Mouse (Mus musculus) 416B (cell line): ENCODE measurements around the gene Cx3cr1.

Source experiments
- DNase-seq: peaks from one replicate; pipeline ENCODE4 v3.0.0; 2011; ENCODE audit warnings: low read depth

Gene Cx3cr1

GRCm38 (mm10) chr9:119998776-119999175, 70.9 kb downstream of the Cx3cr1 start:
- DNase-seq: no peak

DNA sequence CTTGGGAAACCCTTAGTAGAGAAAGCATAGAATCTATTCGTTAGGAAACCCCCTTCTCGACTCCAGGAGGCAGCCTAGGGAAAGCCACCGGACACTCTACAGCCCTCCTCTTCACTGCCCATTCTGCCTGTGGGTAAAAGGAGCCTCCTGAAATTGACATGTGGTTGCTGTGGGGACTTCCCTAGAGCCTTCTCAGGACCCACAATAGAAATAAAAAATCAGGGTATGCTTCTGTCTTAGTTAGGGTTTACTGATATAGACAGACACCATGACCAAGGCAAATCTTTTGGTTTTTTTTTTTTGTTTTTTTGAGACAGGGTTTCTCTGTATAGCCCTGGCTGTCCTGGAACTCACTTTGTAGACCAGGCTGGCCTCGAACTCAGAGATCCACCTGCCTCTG, 73.6 kb downstream of the Cx3cr1 start:
- DNase-seq: no peak

DNA sequence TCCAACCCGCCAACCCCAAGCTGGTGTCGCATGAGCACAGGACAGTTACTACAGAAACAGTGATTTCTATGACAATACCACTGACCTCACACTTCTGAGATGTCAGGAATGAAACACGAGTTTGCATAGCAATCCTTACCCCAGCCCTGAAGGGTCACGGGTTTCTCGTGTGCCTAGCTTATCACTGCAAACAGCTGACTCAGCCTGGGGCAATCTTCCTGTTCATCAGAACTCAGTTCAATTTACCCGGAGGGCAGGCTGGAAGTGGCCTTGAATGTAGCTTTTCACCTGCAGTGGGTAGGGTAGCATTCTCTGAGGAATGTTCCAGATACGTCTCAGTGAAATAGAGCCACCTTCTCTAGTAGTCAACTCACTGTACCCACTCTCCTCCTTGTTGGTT, 75.5 kb downstream of the Cx3cr1 start:
- DNase-seq: peak; percentile 42

GRCm38 (mm10) chr9:119993092-119993844, 76.4 kb downstream of the Cx3cr1 start:
- no peak for DNase-seq

GRCm38 (mm10) chr9:119991310-119991709, 78.4 kb downstream of the Cx3cr1 start:
- DNase-seq: no peak

- no peak for DNase-seq
These were observed 81.4 kb downstream of the Cx3cr1 start for GRCm38 (mm10) chr9:119988304-119988703.

- no peak for DNase-seq
These were observed 83.7 kb downstream of the Cx3cr1 start for GRCm38 (mm10) chr9:119985881-119986574.

DNA sequence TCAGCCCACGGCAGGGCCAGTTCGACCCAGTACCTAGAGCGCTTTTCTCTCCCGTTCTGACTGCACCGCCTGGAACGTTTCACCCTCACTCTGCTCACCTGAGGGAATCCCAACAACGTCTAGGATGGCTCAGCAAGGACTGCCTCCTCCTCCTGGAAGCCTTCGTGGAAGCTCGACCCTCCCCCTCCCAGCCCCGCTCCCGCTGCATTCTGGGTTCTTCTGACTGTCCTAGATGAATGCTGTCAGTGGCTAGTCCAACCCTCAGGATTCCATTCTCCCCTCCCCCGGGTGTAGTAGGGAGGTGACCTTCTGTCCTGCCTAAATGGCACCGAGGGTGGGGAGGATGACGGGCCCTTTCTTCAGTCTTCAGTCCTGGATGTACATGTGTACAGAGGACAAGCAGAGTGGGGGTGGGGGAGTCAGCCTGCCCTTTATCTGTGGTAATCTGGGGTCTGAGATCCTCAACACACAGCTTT, 85.1 kb downstream of the Cx3cr1 start, which contains the start of gene Csrnp1:
Gene Csrnp1, minus strand, starts transcription at position 123 of the 476 bp plus-strand sequence.
- DNase-seq: no peak

DNA sequence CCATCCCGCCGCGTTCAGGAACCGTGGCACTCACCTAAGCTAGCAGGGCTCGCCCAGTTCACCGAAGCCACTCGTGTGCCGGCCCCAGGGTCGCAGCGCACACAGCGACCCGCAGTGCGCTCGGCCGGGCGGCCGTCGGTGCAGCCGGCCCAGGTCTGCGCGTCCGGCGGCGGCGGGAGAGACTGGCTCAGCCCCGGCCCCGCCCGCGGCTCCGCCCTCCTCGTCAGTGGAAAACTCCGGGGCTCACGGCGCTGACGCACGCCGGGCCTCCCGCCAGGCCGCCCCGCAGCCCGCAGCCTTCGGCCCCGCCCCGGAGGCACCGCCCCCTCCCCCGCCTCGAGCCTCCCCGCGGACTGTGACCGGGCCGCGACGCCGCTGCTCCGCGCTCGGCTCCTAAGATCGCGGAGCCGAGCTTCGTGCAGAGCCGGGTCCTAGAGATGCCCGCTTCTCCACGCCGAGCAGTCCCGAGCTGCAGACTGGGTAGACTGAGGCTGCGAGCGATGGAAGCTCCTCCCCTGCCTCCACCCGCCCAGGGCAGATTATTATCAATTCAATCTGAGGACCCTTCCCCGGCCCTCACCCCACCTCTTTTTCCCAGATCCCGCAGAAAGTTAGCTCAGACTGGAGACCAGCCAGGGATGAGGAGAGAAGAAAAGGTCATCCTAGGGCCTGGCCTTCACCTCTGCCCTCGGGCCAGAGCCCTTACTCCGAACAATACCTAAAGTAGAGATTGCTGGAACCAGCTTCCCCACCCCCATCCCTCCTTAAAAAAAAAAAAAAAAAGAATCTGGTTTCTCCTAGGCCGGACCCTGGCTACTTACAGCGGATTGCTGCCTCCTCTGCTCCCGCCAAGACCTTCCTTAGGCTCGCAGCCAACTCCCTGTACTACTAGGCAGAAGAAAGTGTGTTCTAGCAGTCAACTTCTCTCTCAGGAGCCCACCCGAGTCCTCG, 85.8 kb downstream of the Cx3cr1 start:
- DNase-seq: peak; percentile 77

DNA sequence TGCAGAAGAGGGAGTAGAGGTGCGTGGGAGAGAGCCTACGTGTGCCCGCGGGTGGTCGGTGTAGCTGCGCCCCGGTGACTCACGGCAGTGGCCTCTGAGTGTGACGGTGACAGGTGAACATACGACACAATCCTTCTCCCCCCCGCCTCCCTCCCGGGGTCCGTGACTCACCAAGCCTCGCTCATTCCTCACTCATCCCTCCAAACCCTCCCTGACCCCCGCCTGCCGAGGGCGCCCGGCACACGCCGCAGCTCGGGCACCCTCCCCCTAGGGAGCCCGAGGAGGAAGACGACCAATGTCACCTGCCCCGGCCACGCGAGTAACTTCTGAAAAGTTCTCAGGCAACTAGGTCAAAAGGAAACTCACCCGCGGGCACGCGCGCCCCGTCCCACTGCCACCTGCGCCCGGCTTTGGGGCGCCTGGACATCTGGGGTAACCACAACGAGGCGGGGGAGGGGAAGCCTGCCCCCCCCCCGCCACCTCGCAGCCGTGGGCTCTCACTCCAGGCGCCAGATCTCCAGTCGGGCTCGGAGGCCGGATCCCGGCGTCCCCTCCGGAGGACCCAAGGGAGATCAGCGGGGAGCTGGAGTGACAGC, 86.6 kb downstream of the Cx3cr1 start:
- peak; percentile 69 for DNase-seq

DNA sequence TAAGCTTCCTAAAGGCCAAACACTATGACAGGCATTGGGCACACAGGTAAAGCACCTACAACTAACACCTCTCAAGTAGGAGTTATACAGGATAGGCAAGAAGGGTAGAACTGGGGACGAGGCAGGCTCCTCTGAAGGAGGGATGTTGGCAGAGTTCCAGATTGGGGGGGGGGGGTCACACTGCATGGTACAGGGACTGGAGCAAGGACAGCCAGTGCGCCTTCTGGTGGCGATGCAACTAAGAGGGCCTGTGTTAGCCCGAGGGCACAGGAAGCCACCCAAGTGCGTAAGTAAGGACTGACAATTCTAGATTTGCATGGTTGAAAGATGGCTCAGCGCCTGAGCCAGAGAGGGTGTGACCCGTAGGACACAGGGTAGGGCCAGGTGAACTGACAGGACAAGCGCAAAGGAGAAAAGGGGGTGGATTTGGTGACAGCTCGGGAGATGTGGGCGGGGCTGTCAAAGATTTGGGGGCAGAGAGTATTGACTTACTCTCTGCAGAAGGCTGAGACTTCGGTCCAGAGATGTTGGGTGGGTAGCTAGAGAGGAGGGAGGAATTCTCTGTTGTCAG, 87.4 kb downstream of the Cx3cr1 start:
- peak; percentile 89 for DNase-seq

DNA sequence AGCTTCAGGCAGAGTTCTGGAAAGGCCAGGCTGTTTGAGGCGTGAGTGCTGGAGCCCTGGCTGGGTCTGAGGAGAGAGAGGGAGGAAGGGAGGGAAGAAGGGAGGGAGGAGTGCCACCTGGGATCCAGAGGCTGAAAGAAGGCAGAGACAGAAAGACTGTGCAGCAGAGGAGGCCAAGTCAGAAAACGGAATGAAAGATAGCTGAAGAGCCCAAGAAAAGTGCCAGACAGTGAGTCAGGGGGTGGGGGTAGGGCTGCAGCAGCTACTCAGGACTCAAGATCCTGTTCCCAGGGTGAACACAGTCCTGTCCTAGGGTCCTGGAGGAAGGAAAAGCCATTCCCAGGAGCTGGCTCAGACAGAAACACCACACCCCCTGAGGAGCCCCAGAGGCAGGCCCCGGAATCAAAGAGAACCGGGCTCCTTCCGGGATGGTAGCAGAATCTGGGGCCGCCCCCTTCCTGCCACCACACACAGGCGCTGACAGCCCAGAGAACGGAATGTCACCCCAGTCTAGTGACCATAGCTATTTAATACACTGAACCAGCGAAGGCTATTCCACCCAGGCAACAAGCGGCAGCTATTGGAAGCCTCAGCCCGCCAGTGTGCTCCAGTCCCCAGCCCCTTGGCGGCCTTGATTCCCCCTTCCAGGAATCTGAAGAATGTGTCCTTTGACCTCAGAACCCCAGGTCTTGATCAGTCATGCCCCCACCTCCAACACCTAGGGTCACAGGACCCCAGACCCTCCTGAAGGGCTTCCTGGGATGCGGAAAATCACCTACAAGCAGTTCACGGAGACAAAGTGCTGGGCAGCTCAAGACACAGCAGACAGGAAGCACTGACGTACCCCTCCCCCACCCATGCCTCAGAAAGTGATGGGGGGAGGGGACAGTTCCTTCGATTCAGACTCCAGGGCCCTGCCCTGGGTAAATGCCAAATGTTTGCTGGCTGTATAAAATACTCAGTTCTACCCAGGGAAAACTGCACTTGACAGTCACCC, 88.2 kb downstream of the Cx3cr1 start:
- DNase-seq: peak; percentile 81

- no peak for DNase-seq
These were observed 88.9 kb downstream of the Cx3cr1 start for GRCm38 (mm10) chr9:119980770-119981182.

DNA sequence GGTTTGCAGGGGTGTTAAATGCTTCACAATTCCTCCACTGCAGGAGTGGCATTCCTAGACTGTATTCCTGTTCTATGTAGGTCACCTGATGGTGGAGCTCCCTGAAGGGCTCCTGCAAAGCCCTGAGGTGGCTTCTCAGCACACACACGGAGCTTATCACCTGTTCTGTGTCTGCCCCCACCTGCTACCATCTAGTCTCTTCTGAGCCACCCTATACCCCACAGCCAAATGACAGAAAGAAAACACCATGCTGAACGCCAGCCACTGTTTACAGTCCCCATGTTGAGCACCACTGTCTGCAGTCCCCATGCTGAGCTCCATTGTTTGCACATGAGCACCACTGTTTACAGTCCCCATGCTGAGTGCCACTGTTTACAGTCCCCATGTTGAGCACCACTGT, 89.9 kb downstream of the Cx3cr1 start:
- DNase-seq: no peak

DNA sequence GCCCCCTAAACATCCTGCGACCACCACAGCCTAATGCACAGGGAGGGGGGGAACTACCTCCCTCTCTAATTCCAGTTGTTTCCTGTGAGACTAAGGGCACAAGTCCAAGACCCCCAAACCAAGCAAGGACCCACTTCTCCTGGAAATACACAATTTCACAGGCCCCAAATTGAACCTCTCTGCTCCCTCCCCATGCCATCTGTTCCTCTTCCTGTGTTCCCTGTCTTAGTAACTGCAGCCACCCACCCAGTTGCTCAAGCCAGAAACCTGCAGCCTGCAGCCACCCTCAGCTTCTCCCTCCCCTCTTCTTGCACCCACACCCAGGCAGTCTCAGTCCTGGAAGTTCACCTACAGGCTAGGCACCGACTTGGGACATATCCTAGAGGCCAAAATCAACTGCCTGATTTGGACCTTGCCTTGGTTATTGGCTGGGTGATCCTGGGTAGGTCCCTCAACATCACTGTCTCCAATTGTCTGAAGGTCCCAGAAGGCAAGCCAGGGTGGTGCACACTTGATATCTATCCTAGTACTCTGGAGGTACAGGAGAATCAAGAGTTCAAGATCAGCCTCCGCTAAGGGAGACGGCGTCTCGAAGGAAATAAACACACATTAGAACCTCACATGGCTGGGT, 90.8 kb downstream of the Cx3cr1 start:
- DNase-seq: peak; percentile 30

GRCm38 (mm10) chr9:119978151-119978810, 91.4 kb downstream of the Cx3cr1 start:
- peak; percentile 73 for DNase-seq

DNA sequence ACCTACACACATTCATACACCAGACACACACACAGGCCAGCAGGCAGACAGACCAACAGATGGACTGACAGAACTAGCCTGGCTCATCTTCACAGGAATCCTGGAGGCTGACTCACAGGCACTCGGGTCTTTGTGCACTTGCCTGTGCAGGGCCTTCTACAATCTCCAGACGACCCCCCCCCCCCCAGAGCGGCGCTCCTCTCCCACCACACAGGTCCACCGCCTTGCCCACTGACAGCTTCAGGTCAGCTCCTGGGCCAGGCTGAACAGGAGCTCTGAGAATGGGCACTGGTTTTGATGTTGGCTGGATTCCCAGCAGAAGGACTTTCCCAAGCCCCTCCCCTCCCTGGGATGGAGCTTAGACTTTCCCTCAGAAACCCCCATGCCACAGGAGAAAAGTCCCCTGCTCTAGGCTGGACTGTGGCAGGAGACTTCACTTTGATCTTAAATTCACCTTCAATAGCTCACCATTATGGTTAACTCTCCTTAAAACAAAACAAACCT, 92.1 kb downstream of the Cx3cr1 start:
- DNase-seq: no peak

GRCm38 (mm10) chr9:119976704-119977556, 92.7 kb downstream of the Cx3cr1 start:
- DNase-seq: peak; percentile 45
